In genomic region chr2:29858748-29859473, GRCm38 (mm10) we compare ENCODE assay signal across 8 mouse cellular contexts. TPM values are rescaled to one million over a fixed set of nuclear protein-coding genes. Genes with fewer than 3 reads are reported as not detected.
DNase-seq lines count a peak whose midpoint lies in the region; ATAC-seq and TF ChIP-seq lines count a peak whose summit lies in the region.

No protein-coding gene starts in this region.

- H3K4me3 ChIP-seq in cerebellum, adult 2 months (replicated peaks; ENCODE audit: insufficient read depth, low read depth, low read length), result no peak overlapping the region
- peak overlapping the region; percentile 28 for H3K4me3 ChIP-seq in midbrain, embryonic 10.5 days
- no peak overlapping the region for H3K4me3 ChIP-seq in midbrain, embryonic 16.5 days (ENCODE audit: low read depth, low read length)
- H3K4me3 ChIP-seq in kidney, embryonic 16.5 days (ENCODE audit: low read length), result no peak overlapping the region

- peak; percentile 48; the same call in 1 of the 2 replicates for TF ChIP-seq CTCF in cerebellum, adult 2 months (IDR thresholded peaks at IDR 0.05; ENCODE audit: borderline replicate concordance, insufficient read depth, low read depth, low read length)

- no peaks in the 10 kb centered on the region for H3K4me1 ChIP-seq in cerebellum, adult 2 months (ENCODE audit: control insufficient read depth, insufficient read depth, low read length)
- H3K4me1 ChIP-seq in midbrain, embryonic 10.5 days, result peaks cover 55% of the 10 kb centered on the region
- peaks cover 5% of the 10 kb centered on the region; the same call in 1 of the 2 replicates for H3K4me1 ChIP-seq in midbrain, embryonic 16.5 days (ENCODE audit: control insufficient read depth, insufficient read depth, low read length)
- H3K4me1 ChIP-seq in kidney, embryonic 16.5 days (ENCODE audit: insufficient read depth, low read length), result peaks cover 4% of the 10 kb centered on the region; the same call in 1 of the 2 replicates

- ATAC-seq in midbrain, embryonic 16.5 days, result no peak
- 0 out of 2 replicates have a peak, but pooled peaks have one; percentile 40 for ATAC-seq in kidney, embryonic 16.5 days (ENCODE audit: low FRiP score, low TSS enrichment)
- ATAC-seq in megakaryocyte progenitor cell, adult 5-6 weeks (replicated peaks; ENCODE audit: poor library complexity), result peak; percentile 82
- no peak for ATAC-seq in frontal cortex, adult (ENCODE audit: low TSS enrichment)

- no peaks in the 10 kb centered on the region for H3K9me3 ChIP-seq in midbrain, embryonic 10.5 days (replicated peaks)
- H3K9me3 ChIP-seq in midbrain, embryonic 16.5 days (replicated peaks; ENCODE audit: control insufficient read depth, low read length, poor library complexity, severe bottlenecking), result no peaks in the 10 kb centered on the region
- no peaks in the 10 kb centered on the region for H3K9me3 ChIP-seq in kidney, embryonic 16.5 days (ENCODE audit: low read length)

- TF ChIP-seq POLR2A in cerebellum, adult 2 months (IDR thresholded peaks at IDR 0.05; ENCODE audit: borderline replicate concordance, insufficient read depth, low read length), result no peak

- no peaks in the 10 kb centered on the region for H3K27me3 ChIP-seq in cerebellum, adult 2 months (ENCODE audit: control insufficient read depth, insufficient read depth, low read length)
- peaks cover 20% of the 10 kb centered on the region for H3K27me3 ChIP-seq in midbrain, embryonic 10.5 days (ENCODE audit: low read depth, poor library complexity, severe bottlenecking)
- no peaks in the 10 kb centered on the region for H3K27me3 ChIP-seq in midbrain, embryonic 16.5 days (ENCODE audit: control insufficient read depth, insufficient read depth, low read depth, low read length)
- peaks cover 4% of the 10 kb centered on the region; the same call in 1 of the 2 replicates for H3K27me3 ChIP-seq in kidney, embryonic 16.5 days (ENCODE audit: insufficient read depth, low read length)

- DNase-seq in cerebellum, adult 2 months, result no peak
- DNase-seq in cerebellum, adult 18-20 months, result no peak
- peak; percentile 86 for DNase-seq in midbrain, embryonic 10.5 days (ENCODE audit: low spot score)
- DNase-seq in c-Kit-positive CD71-negative TER-119-negative erythroid progenitor cells, embryonic 14.5 days (ENCODE audit: low read depth), result peak; percentile 62

- H3K9ac ChIP-seq in midbrain, embryonic 16.5 days (ENCODE audit: low read depth, low read length), result no peak overlapping the region
- 0 out of 2 replicates have a peak overlapping the region, but pooled peaks have one; percentile 11 for H3K9ac ChIP-seq in kidney, embryonic 16.5 days (replicated peaks; ENCODE audit: low read length)

- 7% methylated on average over 5 of the region's 5 CpGs for WGBS in cerebellum, adult 2 months
- WGBS in midbrain, embryonic 10.5 days, result 12% methylated on average over 5 of the region's 5 CpGs
- WGBS in midbrain, embryonic 16.5 days, result 11% methylated on average over 5 of the region's 5 CpGs
- 9% methylated on average over 5 of the region's 5 CpGs for WGBS in kidney, embryonic 16.5 days

- no peak overlapping the region for H3K4me2 ChIP-seq in midbrain, embryonic 16.5 days (ENCODE audit: low read length)
- H3K4me2 ChIP-seq in kidney, embryonic 16.5 days (replicated peaks; ENCODE audit: low read depth, low read length), result no peak overlapping the region

- H3K27ac ChIP-seq in cerebellum, adult 2 months (ENCODE audit: insufficient read depth, low read length), result 0 out of 2 replicates have a peak overlapping the region, but pooled peaks have one; percentile 36
- peak overlapping the region; percentile 100 for H3K27ac ChIP-seq in midbrain, embryonic 10.5 days (replicated peaks)
- H3K27ac ChIP-seq in midbrain, embryonic 16.5 days (ENCODE audit: low read length), result no peak overlapping the region
- no peak overlapping the region for H3K27ac ChIP-seq in kidney, embryonic 16.5 days (ENCODE audit: low read length)

- H3K36me3 ChIP-seq in midbrain, embryonic 10.5 days, result no peaks in the 10 kb centered on the region
- no peaks in the 10 kb centered on the region for H3K36me3 ChIP-seq in midbrain, embryonic 16.5 days (ENCODE audit: control insufficient read depth, insufficient read depth, low read length)
- H3K36me3 ChIP-seq in kidney, embryonic 16.5 days (ENCODE audit: insufficient read depth, low read length), result no peaks in the 10 kb centered on the region

RNA-seq across cellular contexts. Expression of gene Cercam, which starts 10.1 kb away (rescaled TPM):
- 30.4 and 38.2 TPM in 2 replicates for polyA plus RNA-seq in cerebellum, adult 2 months (2012; rRNA removed)
- polyA plus RNA-seq in midbrain, embryonic 10.5 days (2016; fragmentation: Nextera tagmentation; extraction: Ambion mirVana), result 39.1 and 42.5 TPM in 2 replicates
- 15.1 and 21.2 TPM in 2 replicates for polyA plus RNA-seq in midbrain, embryonic 16.5 days (2015; fragmentation: Nextera tagmentation; extraction: Ambion mirVana)
- 20.1 and 20.8 TPM in 2 replicates for polyA plus RNA-seq in kidney, embryonic 16.5 days (2015; fragmentation: Nextera tagmentation; extraction: Ambion mirVana)
- total RNA-seq in megakaryocyte progenitor cell, adult 5-6 weeks (2015), result 13.0 and 13.9 TPM in 2 replicates
- 7.7 and 10.8 TPM in 2 replicates for total RNA-seq in megakaryocyte progenitor cell, adult 5-6 weeks (2017)

RNA-seq across cellular contexts. Expression of gene Odf2, which starts 30.1 kb away (rescaled TPM):
- 264 and 287 TPM in 2 replicates for polyA plus RNA-seq in cerebellum, adult 2 months (2012; rRNA removed)
- 116 and 133 TPM in 2 replicates for polyA plus RNA-seq in midbrain, embryonic 10.5 days (2016; fragmentation: Nextera tagmentation; extraction: Ambion mirVana)
- 66.2 and 69.9 TPM in 2 replicates for polyA plus RNA-seq in midbrain, embryonic 16.5 days (2015; fragmentation: Nextera tagmentation; extraction: Ambion mirVana)
- polyA plus RNA-seq in kidney, embryonic 16.5 days (2015; fragmentation: Nextera tagmentation; extraction: Ambion mirVana), result 57.7 and 76.5 TPM in 2 replicates
- total RNA-seq in megakaryocyte progenitor cell, adult 5-6 weeks (2015), result 34.4 and 47.6 TPM in 2 replicates
- 81.5 and 107 TPM in 2 replicates for total RNA-seq in megakaryocyte progenitor cell, adult 5-6 weeks (2017)

RNA-seq across cellular contexts. Expression of gene Urm1, which starts 39.0 kb away (rescaled TPM):
- 78.6 and 89.6 TPM in 2 replicates for polyA plus RNA-seq in cerebellum, adult 2 months (2012; rRNA removed)
- polyA plus RNA-seq in midbrain, embryonic 10.5 days (2016; fragmentation: Nextera tagmentation; extraction: Ambion mirVana), result 22.3 TPM in 2 replicates
- polyA plus RNA-seq in midbrain, embryonic 16.5 days (2015; fragmentation: Nextera tagmentation; extraction: Ambion mirVana), result 21.8 and 29.9 TPM in 2 replicates
- polyA plus RNA-seq in kidney, embryonic 16.5 days (2015; fragmentation: Nextera tagmentation; extraction: Ambion mirVana), result 27.5 and 31.1 TPM in 2 replicates
- total RNA-seq in megakaryocyte progenitor cell, adult 5-6 weeks (2015), result 12.7 and 13.7 TPM in 2 replicates
- 15.8 and 20.5 TPM in 2 replicates for total RNA-seq in megakaryocyte progenitor cell, adult 5-6 weeks (2017)

RNA-seq across cellular contexts. Expression of gene Slc27a4, which starts 56.5 kb away (rescaled TPM):
- polyA plus RNA-seq in cerebellum, adult 2 months (2012; rRNA removed), result 90.6 TPM in 2 replicates
- polyA plus RNA-seq in midbrain, embryonic 10.5 days (2016; fragmentation: Nextera tagmentation; extraction: Ambion mirVana), result 16.9 and 18.1 TPM in 2 replicates
- 42.6 and 43.2 TPM in 2 replicates for polyA plus RNA-seq in midbrain, embryonic 16.5 days (2015; fragmentation: Nextera tagmentation; extraction: Ambion mirVana)
- polyA plus RNA-seq in kidney, embryonic 16.5 days (2015; fragmentation: Nextera tagmentation; extraction: Ambion mirVana), result 16.5 and 17.7 TPM in 2 replicates
- 4.2 and 5.5 TPM in 2 replicates for total RNA-seq in megakaryocyte progenitor cell, adult 5-6 weeks (2015)
- 6.8 and 7.2 TPM in 2 replicates for total RNA-seq in megakaryocyte progenitor cell, adult 5-6 weeks (2017)

Comparison
In these comparisons a context has a peak if more than half of its experiments do, and no peak if none do; other contexts are left out.
1. H3K27ac ChIP-seq: peak in cerebellum, adult 2 months (single experiment) and midbrain, embryonic 10.5 days (single experiment); none in midbrain, embryonic 16.5 days (single experiment) and kidney, embryonic 16.5 days (single experiment).
2. DNase-seq: peak in midbrain, embryonic 10.5 days (single experiment) and c-Kit-positive CD71-negative TER-119-negative erythroid progenitor cells, embryonic 14.5 days (single experiment); none in cerebellum, adult 2 months (0 of 2) and cerebellum, adult 18-20 months (0 of 2).
3. ATAC-seq: peak in kidney, embryonic 16.5 days (single experiment) and megakaryocyte progenitor cell, adult 5-6 weeks (single experiment); none in midbrain, embryonic 16.5 days (single experiment) and frontal cortex, adult (single experiment).